Mouse (Mus musculus): ENCODE measurements at regions not wholly inside any gene's neighbourhood (a gene's known extent, or its start where the extent isn't known, plus 50 kb on each side); places are given as distances from the start of the nearest gene placed in this dataset.

DNA sequence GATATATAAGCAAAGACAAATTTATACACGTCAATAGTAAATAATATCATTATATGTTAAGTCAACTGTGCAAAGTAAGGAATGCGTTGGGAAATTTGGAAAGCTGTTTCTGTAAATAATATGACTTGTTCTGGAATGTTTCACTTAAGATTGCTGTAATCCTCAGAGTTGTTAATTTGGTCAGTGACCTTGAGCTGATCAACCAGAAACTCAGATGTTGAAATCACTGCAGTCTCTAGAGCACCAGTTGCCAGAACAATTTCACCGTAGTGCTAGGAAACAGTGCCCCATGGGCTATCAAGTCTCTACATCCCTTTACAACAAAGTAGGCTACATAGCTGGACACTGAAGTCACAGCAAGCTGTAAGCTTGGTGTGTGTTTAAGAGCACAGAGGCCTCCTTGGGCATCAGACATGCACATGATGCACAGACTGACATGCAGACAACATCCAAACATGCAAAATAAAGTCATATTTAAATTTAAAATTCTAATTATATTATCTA, 212.6 kb downstream of the Pik3r1 start:
- DNase-seq (ENCODE audit: low read depth, low spot score): no peak

DNA sequence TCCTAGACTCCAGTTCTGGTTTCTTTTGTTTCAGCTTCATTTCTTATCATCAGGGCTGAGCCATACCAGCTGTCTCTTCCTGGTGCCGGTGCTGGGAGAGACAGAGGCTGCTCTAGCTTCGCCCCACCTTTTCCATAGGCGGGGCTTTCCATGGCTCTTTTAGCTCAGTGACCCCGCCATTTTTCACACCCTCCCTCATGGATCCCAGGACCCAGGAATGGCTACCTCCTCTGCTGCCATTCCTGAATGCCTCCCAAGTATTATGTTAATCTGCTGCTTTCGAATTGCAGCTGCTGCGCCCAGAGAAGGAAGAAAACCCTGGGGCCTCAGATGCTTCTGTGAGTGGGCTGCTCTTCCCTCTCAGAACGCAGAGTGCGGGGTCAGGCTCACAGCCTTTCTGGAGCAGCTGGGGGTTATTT, 214.9 kb downstream of the Pik3r1 start:
- DNase-seq (ENCODE audit: low read depth, low spot score): no peak

DNA sequence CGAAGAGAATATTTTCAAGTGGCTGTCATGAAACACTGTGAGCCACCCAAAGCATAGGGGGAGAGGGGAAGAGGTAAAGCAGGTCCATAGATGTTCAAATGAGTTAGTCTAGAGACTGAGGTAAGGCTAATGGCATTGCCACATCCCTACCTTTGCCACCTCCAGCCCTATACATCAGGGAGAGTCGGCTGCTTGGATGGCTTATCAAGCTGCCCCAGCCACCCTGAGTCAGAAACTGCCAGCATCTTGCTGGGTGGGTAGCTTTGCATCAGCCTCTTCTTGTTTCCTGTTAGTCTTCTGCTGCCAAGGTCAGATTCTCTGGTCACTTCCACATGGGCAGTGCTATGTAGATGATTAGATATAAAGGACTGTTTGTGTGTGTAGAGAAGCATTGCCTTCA, 215.6 kb downstream of the Pik3r1 start:
- DNase-seq (ENCODE audit: low read depth, low spot score): no peak

DNA sequence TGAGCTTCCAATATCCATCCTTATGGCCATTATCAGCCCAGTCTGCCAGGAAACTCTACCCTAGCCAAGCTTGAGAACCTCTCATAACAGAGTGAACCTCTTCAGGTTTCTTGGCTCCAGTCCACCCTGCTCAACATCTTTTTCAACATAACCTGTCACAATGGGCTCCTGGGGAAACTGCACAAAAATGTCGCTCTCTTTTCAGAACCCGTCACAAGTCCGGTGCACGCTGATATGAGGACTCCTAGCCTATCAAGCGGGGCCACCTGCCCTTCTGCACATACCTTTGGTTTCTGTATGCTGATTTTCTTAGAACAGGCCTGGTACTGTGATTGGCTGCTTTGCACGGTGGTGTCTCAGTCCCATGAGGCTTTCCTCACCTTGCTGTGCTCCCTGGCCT, 216.9 kb downstream of the Pik3r1 start:
- no peak for DNase-seq (ENCODE audit: low read depth, low spot score)

DNA sequence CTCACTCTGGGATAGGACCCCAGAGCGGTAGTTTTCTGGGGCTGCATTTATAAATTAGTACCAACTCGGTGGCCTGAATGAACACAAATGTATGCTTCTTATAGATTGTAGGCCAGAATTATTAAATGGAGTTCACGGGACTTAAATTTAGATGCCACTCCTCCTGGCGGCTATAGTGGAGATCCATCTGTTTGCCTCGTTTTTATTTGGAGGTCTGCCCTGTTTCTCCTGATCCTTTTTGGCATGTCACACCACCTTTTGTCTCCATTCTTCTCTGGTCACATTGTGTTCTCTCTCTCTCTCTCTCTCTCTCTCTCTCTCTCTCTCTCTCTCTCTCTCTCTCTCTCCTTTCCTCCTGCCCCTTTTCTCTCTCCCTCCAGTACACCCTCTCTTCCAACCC, 217.5 kb downstream of the Pik3r1 start:
- no peak for DNase-seq (ENCODE audit: low read depth, low spot score)

DNA sequence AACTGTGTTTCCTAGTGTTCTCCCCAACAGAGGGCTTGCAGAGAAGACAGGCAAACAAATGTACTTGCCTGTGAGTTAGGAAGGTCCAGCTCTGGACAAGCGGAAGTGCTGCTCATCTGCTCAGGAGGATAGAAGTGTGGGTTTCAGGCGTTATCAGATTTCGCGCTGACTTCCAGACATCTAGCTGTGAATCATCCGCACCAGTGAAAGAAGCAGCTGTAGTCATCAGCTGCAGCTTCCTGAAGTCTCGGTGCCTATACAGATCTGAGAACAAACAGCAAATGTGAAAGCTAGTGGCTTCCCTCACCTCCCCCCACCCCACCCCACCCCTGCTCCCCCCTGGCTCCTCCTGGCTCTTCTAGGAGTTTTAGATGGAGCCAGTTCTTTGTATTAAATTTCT, 220.1 kb downstream of the Pik3r1 start:
- no peak for DNase-seq (ENCODE audit: low read depth, low spot score)

DNA sequence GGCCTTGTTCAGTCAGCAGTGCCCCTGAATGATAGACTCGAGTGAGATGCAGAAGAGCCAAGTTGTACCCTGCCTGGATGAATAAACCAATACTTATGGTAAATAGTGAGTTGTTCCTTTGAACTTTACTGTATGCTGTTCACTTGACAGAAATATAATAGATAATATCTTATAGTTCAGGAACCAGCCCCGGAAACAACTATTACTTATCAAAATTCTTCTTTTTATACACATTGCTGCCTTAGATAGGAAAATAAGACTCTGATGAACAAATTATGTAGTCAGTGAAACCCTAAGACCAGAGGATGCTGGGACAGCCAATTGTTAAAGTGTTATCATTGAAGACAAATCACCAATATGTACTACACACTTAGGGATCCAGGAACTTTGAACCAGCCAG, 220.7 kb downstream of the Pik3r1 start:
- no peak for DNase-seq (ENCODE audit: low read depth, low spot score)

DNA sequence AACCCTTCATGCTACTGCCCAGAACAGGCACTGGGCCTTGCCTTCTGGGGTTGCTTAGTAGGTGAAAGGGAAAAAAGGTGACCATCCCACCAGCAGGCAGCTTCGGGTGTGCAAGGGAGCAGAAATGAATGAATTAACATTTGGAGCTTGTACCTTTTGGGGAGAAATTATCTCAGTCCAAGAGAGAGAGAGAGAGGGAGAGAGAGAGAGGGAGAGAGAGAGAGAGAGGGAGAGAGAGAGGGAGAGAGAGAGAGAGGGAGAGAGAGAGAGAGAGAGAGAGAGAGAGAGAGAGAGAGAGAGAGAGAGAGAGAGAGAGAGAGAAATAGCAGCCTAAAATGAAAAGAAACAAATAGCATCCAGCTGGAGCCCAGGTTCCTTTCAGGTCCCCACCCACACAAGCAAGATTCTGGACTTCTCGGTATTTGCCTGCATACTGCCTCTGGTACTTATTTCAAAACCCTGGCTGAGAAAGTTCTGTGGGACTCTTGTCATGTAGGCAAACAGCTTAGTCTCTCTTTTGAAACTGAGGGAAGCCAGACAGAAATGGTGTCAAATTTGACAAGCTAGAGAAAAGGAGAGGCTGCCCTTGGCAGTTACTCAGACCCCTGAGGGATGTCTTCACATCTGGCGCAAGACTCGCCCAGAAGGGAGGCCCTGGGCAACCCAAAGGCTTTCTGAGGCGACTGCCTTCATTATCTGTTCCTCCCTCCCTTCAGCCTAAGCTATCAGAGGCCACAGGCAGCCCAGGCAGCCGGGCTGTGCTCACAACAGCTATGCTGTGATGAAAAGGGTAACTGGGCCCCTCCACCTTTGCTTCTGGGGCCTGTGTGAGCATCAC, 222.5 kb downstream of the Pik3r1 start:
- DNase-seq (ENCODE audit: low read depth, low spot score): no peak

DNA sequence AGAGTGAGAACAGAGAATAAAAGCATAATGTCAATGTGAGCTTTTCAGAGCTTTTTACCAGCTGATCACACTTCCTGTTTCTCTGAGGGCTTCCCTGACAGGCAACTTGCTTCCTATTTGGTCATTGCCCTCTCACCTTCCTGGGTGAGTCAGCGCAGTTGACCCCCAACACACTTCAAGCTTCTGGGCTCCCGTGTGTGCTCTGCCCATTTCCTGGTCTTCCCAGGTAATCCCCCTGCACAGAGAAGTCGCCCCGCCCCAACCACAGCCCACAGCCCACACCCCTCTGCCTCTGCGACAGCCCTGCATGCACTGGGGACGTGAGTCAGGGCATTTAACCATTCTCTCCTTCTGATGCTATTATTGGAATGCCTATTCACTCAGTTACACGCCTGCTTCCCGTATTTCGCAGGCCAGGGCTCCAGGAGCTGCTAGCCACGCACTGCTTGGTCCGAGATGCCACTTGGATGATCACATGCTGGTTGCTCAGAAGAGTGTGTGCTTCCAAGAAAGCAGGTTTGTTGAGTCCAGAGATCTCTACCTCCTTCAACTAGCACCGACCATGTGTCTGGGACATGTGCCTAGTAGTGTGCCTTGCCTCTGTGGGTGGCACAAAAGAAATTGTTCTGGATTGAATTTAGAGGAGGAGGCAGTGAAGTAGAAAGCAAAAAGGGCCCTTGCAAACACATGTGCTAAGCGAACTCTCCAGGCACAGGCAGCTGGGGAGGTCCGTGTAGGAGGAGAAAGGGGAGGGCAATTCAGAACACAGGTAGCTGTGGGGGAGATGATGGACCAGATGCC, 227.4 kb downstream of the Pik3r1 start:
- no peak for DNase-seq (ENCODE audit: low read depth, low spot score)

DNA sequence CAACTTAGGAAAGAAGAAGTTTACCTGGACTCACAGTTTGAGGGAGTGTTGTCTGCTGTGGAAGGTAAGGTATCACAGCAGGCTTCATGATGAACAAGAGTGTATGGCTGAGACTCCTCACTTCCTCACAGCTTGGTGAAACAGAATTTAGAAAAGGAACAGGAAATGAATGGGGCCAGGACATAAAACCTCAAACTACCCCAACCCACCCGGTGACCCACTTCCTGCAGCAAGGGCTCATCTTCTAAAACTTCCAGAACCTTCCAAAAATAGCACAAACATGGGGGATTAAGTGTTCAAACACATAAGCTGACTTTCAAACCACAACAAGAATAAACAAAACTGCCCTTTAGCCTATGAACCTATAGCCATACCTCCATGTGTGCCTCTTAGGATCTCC, 229.9 kb downstream of the Pik3r1 start:
- DNase-seq (ENCODE audit: low read depth, low spot score): no peak

DNA sequence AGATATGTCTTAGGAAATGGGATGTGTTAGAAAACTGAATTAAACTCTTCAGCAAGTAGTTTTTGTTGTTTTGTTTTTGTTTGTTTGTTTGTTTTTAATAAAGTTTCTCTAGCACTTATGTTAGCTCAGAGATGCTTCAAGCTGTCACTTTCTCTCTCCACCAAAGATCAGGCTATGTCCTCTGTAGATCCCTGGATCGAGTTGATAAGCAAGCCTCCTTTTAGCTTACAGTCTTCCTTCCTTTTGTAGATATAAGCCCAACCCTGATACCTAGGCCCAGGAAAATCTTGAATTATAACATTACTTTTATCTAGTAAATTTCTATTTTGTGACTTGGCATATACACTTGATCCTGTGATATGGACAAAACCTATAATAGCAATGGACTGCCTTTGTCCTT, 232.0 kb downstream of the Pik3r1 start:
- no peak for DNase-seq (ENCODE audit: low read depth, low spot score)

DNA sequence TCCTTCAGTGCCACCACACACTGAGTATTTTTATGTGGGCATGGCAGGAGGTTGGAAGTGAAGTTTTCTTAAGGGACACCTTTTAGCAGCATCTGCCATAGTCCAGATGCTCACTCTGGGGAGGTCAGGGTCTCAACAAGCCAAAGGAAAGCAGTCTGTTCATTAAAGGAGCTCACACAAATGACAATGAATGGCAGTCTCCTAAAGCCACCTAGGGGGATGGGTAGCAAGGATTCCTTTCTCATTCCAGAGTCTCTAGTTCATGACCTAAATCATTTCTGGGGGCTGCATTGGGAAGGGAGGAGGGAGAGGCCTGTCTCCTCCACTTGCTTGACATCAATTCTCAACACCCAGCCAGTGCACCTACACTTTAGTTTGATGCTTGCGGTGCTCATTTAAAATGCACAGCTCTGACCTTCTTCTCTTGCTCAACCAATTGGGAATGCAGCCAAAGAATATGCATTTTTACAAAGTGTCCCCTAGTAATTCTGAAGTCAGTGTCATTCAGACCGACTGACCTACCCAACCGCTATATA, 232.6 kb downstream of the Pik3r1 start:
- DNase-seq (ENCODE audit: low read depth, low spot score): no peak

DNA sequence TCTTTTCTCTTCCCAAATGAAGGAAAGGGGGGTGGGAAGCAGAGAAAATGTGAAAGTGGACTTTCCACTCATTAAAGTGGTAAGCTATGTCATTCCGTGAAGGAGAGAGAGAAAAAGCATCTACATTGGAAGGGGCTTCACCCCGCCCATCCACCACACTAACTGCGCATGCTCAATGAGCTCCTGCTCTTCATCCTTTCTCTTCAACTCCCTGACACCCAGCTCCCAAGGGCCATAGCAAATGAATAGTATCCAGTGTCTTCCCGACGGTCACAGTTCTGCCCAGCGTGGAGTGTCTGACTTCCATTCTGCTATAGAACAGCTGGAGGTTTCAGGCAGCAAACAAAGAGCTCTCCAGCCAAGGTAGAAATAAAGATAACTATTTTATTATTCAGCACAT, 233.5 kb downstream of the Pik3r1 start:
- DNase-seq (ENCODE audit: low read depth, low spot score): no peak

DNA sequence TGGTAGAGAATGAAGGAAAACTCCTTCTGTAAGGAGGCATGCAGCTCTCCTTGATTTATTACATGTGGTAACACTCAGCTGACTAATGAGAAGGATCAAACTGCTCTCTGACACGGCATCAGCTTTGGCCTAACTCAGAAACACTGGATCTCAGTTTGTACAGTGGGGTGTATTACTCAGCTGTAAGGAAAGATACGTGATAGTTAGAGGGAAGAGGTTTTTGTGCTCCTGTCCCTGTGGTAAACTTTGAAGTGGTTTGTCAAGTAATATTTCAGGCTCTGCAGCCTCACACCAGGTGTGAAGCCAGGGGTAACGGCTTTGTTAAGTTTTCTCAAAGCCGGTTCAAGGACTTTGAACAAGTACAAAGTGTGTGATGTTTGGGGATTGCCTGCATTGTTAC, 235.1 kb downstream of the Pik3r1 start:
- DNase-seq (ENCODE audit: low read depth, low spot score): no peak

DNA sequence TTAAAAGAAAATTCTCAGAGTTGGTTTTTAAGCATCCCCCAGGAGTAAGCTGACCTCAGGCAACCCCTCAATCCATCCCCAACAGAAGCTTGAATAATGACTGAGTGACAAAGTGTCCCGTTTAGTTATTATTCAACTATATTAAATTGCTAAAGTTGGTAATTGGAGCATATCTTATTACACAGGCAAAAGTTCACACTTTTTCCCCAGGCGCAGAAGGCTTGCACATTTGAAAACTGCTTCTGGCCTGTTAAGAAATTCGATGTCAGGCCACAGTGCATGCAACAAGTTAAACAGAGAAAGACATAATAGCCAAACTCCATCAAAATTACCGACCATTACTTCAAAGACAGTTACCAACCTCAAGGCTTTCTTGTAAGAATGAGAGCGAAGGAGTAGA, 240.3 kb downstream of the Pik3r1 start:
- DNase-seq (ENCODE audit: low read depth, low spot score): no peak

DNA sequence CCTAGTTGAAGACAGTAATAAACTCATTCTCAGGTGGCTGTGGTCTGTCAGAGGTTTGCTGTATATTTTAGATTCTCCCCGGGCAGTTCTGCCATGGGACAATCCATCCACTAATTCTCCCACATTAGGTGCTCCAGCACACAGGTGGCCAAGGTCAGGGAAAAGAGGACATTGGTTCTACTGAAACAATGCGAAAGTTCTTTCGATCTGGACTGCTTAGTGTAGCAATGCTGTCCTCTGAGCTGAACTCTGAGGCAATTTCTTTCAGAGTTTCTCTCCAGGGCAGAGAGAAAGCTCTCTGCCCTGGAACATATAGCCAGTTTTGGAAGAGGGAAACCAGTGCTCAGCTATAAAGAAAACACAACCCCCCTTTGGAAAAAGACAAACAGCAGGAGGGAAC, 243.2 kb downstream of the Pik3r1 start:
- DNase-seq (ENCODE audit: low read depth, low spot score): no peak

DNA sequence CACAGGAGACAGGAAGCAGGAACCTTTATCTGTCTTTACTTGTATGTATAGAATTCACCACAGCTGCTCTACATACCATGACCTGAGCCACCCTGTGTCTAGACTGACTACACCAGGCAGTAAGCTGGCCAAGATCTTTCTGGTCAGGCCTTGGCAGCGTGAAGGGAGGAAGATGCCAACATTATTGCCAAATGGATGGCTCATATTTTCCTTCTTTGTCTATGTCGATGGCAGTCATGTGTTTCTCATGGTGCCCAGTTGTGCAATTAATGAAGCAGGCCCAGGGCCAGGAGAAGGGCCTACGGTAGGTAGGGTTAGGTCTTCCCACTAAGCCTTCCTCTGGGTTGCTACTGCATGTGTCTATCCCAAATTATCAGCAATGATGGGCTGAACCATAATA, 243.8 kb downstream of the Pik3r1 start:
- no peak for DNase-seq (ENCODE audit: low read depth, low spot score)

DNA sequence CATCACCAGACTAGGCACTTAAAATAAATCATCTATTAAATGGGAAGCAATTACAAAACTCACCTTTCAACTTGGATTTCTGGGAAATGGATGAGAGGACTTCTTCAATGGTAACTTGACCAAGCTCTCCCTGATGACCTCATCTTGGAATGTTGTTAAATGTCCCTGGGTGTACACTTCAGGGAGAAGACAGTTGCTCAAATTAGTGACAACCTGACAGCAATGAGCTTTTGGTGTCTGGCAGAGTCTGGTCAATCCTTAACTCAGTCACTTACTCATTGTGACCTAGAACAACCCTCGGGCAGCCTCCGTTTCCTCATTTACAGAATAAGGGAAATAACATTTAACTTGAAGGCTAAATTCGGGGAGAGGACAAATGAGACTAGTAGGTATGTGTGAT, 244.5 kb downstream of the Pik3r1 start:
- DNase-seq (ENCODE audit: low read depth, low spot score): no peak

DNA sequence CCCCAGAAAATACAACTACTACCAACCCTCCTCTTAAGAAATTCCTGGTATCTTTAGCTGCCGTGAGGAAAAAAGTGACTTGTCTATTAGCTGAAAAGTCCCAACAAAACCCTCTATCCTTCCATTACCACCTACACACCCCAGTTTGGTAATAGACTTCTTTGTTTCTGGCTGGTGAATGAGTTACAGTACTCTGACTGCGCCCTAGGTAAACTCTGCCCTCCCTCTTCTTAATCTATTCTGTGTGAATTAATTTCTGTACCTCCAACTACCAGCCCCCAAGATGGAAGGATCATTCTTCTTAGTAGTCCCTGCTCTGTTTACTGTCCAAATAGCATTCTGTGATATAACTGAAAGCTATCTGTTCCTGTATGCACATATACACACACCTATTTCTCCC, 245.4 kb downstream of the Pik3r1 start:
- no peak for DNase-seq (ENCODE audit: low read depth, low spot score)

DNA sequence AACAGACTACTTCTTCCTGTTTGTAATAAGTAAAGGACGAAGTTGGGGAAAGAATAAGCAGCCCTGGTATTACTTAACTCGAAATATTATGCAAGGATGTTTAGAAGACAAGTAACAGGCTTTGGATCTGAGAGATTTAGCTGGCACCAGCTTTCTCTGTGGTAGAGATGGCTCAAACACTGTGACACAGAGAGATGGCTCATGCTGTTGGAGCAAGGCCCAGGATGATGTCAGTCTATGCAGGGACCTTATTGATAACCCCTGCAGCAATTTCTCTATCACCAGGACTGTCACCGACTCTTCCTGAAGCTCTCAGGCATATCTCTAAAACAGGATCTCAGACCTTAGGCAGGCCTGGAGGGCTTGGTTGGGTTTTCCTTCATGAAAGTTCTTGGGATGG, 254.7 kb downstream of the Pik3r1 start:
- DNase-seq (ENCODE audit: low read depth, low spot score): no peak

DNA sequence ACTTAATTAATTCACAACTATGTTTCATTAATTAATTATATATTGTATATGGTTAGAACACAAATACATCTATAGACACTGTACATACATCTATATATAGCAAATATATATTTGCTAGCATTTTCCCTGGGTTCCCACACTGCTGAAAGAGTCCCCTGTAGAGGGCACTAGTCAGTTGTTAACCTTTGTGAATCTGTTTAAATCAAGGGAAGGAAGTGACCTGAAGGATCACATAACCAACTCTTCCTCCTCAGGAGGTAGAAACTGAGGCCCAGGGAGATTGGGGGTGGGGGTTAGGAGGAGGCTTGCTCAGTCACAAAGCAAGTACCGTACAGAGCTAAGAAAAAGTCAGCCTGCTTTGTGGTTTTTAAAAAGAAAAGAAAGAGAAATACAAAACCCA, 258.1 kb downstream of the Pik3r1 start:
- no peak for DNase-seq (ENCODE audit: low read depth, low spot score)

DNA sequence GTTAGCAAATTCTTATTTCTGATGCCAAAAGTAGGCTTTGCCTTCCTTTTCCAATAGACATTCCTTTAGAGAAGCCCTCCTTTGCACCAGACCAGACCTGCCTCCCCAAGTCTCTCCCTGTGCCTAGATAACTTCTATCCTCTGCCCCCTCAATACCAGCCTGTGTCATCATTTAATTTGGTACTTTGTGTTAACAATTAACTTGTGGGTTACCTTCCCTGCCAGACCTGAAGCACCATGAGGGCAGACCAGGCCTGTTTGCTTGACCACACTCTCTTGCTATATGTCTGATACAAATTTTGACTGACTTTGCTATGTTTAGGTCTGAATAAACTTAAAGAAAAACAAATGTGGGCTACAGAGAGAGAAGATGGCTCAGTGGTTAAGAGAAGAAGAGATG, 259.7 kb downstream of the Pik3r1 start:
- DNase-seq (ENCODE audit: low read depth, low spot score): no peak

DNA sequence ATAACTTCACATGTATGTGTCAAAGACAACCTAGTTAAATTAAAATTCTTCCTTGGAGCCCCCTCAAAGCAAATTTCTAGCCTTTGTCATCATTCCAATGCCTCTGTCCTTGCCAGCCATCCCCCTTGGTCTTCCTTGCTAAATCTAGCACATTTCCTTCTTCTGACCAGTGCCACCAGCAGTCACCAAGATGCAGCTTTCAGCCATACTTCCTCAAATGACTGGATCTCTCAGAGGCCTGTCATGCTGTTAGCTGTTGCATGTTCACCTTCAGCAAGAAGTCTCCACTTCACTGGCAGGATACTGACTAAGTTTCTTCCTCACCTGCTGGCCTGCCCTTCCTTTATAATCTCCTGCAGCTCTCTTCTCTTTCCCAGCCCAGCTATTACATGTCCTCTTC, 261.3 kb downstream of the Pik3r1 start:
- no peak for DNase-seq (ENCODE audit: low read depth, low spot score)
